Mouse (Mus musculus): Measurements from ENCODE around the gene Arl5b.

The Arl5b gene

GRCm38 (mm10) chr2:15111808-15112440 is 62.7 kb downstream of the Arl5b start:
- no peak for DNase-seq (ENCODE audit: inconsistent ontology term)

- DNase-seq (ENCODE audit: inconsistent ontology term) = no peak
Observed at GRCm38 (mm10) chr2:15112741-15113140, 63.5 kb downstream of the Arl5b start.

DNA sequence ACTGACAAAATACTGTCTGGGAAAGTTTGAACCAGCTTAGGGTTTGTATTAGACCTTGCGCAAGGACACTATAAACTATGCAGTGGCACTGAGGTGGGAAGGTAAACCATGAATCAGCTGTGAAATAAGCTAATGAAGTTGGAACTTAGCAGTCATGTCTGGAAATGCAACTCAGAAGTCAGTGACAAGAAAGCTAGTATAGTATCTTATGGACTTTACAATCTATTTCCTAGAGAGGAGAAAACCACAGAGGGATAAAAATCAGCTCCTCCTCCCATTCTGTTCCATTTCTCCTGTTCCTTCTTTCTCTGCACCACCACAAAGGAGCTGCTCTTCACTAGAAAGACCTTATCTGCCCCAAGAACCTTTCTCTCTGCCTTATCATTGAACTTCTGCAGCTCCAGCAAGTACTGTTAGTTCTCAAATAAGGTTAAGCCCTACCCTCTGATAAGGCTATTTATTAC is 72.1 kb downstream of the Arl5b start:
- no peak for DNase-seq (ENCODE audit: inconsistent ontology term)

All from Muller cell, postnatal 12 days (primary cell).